8 mouse cellular contexts compared by ENCODE assay signal in genomic region chr13:23429771-23430380, GRCm38 (mm10). TPM values are rescaled to one million over a fixed set of nuclear protein-coding genes. Genes with fewer than 3 reads are reported as not detected.
DNase-seq lines count a peak whose midpoint lies in the region; ATAC-seq and TF ChIP-seq lines count a peak whose summit lies in the region.

No protein-coding gene starts in this region.

- H3K27ac ChIP-seq in forebrain, embryonic 11.5 days (ENCODE audit: low read depth, low read length): peak overlapping the region; percentile 90; the same call in 1 of the 2 replicates
- H3K27ac ChIP-seq in limb, embryonic 14.5 days (replicated peaks; ENCODE audit: low read depth, low read length): peak overlapping the region; percentile 95
- H3K27ac ChIP-seq in stomach, embryonic 15.5 days: peak overlapping the region; percentile 92

- H3K4me1 ChIP-seq in lung, adult 2 months (ENCODE audit: control insufficient read depth, insufficient read depth, low read length): peaks cover 5% of the 10 kb centered on the region; the same call in 1 of the 2 replicates
- H3K4me1 ChIP-seq in forebrain, embryonic 11.5 days (replicated peaks; ENCODE audit: control insufficient read depth, insufficient read depth, low read length): peaks cover 1% of the 10 kb centered on the region; the same call in 1 of the 2 replicates
- H3K4me1 ChIP-seq in limb, embryonic 14.5 days (ENCODE audit: control insufficient read depth, insufficient read depth, low read length): peaks cover 11% of the 10 kb centered on the region
- 0 out of 2 replicates have a peak, but pooled peaks cover 5% of the 10 kb centered on the region for H3K4me1 ChIP-seq in stomach, embryonic 15.5 days

- no peak for DNase-seq in lung, adult 2 months
- DNase-seq in lung, postnatal 14 days: no peak
- DNase-seq in forebrain, embryonic 11.5 days (ENCODE audit: low spot score): no peak
- DNase-seq in limb, embryonic 14.5 days (ENCODE audit: low spot score): no peak
- no peak for DNase-seq in layer of hippocampus, adult 9-11 months
- DNase-seq in cerebellum, adult 11 months: no peak
- DNase-seq in urinary bladder, postnatal 4 days (ENCODE audit: low spot score in 2 of 2): no peak

- 35% methylated on average over 10 of the region's 10 CpGs for WGBS in lung, adult 2 months
- 44% methylated on average over 10 of the region's 10 CpGs for WGBS in forebrain, embryonic 11.5 days
- WGBS in limb, embryonic 14.5 days: 33% methylated on average over 10 of the region's 10 CpGs
- 32% methylated on average over 10 of the region's 10 CpGs for WGBS in stomach, embryonic 15.5 days

- no peaks in the 10 kb centered on the region for H3K9me3 ChIP-seq in forebrain, embryonic 11.5 days (ENCODE audit: control insufficient read depth, low read length)
- no peaks in the 10 kb centered on the region for H3K9me3 ChIP-seq in limb, embryonic 14.5 days (ENCODE audit: control insufficient read depth, low read length)
- no peaks in the 10 kb centered on the region for H3K9me3 ChIP-seq in stomach, embryonic 15.5 days

- no peaks in the 10 kb centered on the region for H3K36me3 ChIP-seq in forebrain, embryonic 11.5 days (ENCODE audit: control insufficient read depth, insufficient read depth, low read length)
- no peaks in the 10 kb centered on the region for H3K36me3 ChIP-seq in limb, embryonic 14.5 days (ENCODE audit: control insufficient read depth, insufficient read depth, low read length)
- H3K36me3 ChIP-seq in stomach, embryonic 15.5 days: no peaks in the 10 kb centered on the region

- H3K27me3 ChIP-seq in forebrain, embryonic 11.5 days (ENCODE audit: control insufficient read depth, insufficient read depth, low read length): no peaks in the 10 kb centered on the region
- no peaks in the 10 kb centered on the region for H3K27me3 ChIP-seq in limb, embryonic 14.5 days (ENCODE audit: control insufficient read depth, insufficient read depth, low read length)
- no peaks in the 10 kb centered on the region for H3K27me3 ChIP-seq in stomach, embryonic 15.5 days (replicated peaks)

- no peak for TF ChIP-seq POLR2A in lung, adult 2 months (IDR thresholded peaks at IDR 0.05; ENCODE audit: borderline replicate concordance, extremely low read depth, low read depth, low read length)
- TF ChIP-seq POLR2A in limb, embryonic 14.5 days (IDR thresholded peaks at IDR 0.05; ENCODE audit: borderline replicate concordance, extremely low read depth, insufficient read depth, insufficient read length): no peak

- ATAC-seq in forebrain, embryonic 11.5 days (replicated peaks; ENCODE audit: low FRiP score): no peak
- no peak for ATAC-seq in limb, embryonic 14.5 days (ENCODE audit: low FRiP score, low read depth)
- no peak for ATAC-seq in stomach, embryonic 15.5 days (ENCODE audit: insufficient read depth, low FRiP score, low read depth)

- peak overlapping the region; percentile 54 for H3K4me2 ChIP-seq in forebrain, embryonic 11.5 days (ENCODE audit: low read depth, low read length, severe bottlenecking)
- H3K4me2 ChIP-seq in limb, embryonic 14.5 days (replicated peaks; ENCODE audit: low read depth, low read length, severe bottlenecking): peak overlapping the region; percentile 63
- peak overlapping the region; percentile 63 for H3K4me2 ChIP-seq in stomach, embryonic 15.5 days

- no peak for TF ChIP-seq CTCF in lung, adult 2 months (IDR thresholded peaks at IDR 0.05; ENCODE audit: insufficient read depth, low read length)

- peak overlapping the region; percentile 31 for H3K4me3 ChIP-seq in lung, adult 2 months (replicated peaks; ENCODE audit: extremely low read depth, low read depth, low read length)
- peak overlapping the region; percentile 52 for H3K4me3 ChIP-seq in forebrain, embryonic 11.5 days (ENCODE audit: low read depth, low read length)
- peak overlapping the region; percentile 54 for H3K4me3 ChIP-seq in limb, embryonic 14.5 days (replicated peaks; ENCODE audit: low read length)
- H3K4me3 ChIP-seq in stomach, embryonic 15.5 days (replicated peaks): peak overlapping the region; percentile 61

- H3K9ac ChIP-seq in forebrain, embryonic 11.5 days (ENCODE audit: low read length): peak overlapping the region; percentile 71
- peak overlapping the region; percentile 72 for H3K9ac ChIP-seq in limb, embryonic 14.5 days (ENCODE audit: low read depth, low read length, severe bottlenecking)
- peak overlapping the region; percentile 19; the same call in 1 of the 2 replicates for H3K9ac ChIP-seq in stomach, embryonic 15.5 days

RNA-seq across cellular contexts. Expression of gene Abt1, which starts 6.2 kb away (rescaled TPM):
- 2.7 and 3.3 TPM in 2 replicates for polyA plus RNA-seq in lung, adult 2 months (2012; rRNA removed)
- 13.0 and 13.5 TPM in 2 replicates for polyA plus RNA-seq in forebrain, embryonic 11.5 days (2014; fragmentation: Nextera tagmentation; extraction: Ambion mirVana)
- polyA plus RNA-seq in limb, embryonic 14.5 days (2012; rRNA removed): 6.9 and 9.9 TPM in 2 replicates
- 12.0 and 12.2 TPM in 2 replicates for polyA plus RNA-seq in limb, embryonic 14.5 days (2014; fragmentation: Nextera tagmentation; extraction: Ambion mirVana)
- polyA plus RNA-seq in stomach, embryonic 15.5 days (2015; fragmentation: Nextera tagmentation; extraction: Ambion mirVana): 10.7 and 11.9 TPM in 2 replicates

RNA-seq across cellular contexts. Expression of gene Btn1a1, which starts 35.8 kb away (rescaled TPM):
- not detected in 2 replicates for polyA plus RNA-seq in lung, adult 2 months (2012; rRNA removed)
- polyA plus RNA-seq in forebrain, embryonic 11.5 days (2014; fragmentation: Nextera tagmentation; extraction: Ambion mirVana): 0.17 and 0.19 TPM in 2 replicates
- 0.31 and 0.32 TPM in 2 replicates for polyA plus RNA-seq in limb, embryonic 14.5 days (2012; rRNA removed)
- not detected in 2 replicates for polyA plus RNA-seq in limb, embryonic 14.5 days (2014; fragmentation: Nextera tagmentation; extraction: Ambion mirVana)
- polyA plus RNA-seq in stomach, embryonic 15.5 days (2015; fragmentation: Nextera tagmentation; extraction: Ambion mirVana): 0.09 and 0.22 TPM in 2 replicates

RNA-seq across cellular contexts. Expression of gene Btn2a2, which starts 58.8 kb away (rescaled TPM):
- not detected in 2 replicates for polyA plus RNA-seq in lung, adult 2 months (2012; rRNA removed)
- polyA plus RNA-seq in forebrain, embryonic 11.5 days (2014; fragmentation: Nextera tagmentation; extraction: Ambion mirVana): 0.48 and 0.59 TPM in 2 replicates
- 0.62 and 0.79 TPM in 2 replicates for polyA plus RNA-seq in limb, embryonic 14.5 days (2012; rRNA removed)
- polyA plus RNA-seq in limb, embryonic 14.5 days (2014; fragmentation: Nextera tagmentation; extraction: Ambion mirVana): 0.89 and 1.2 TPM in 2 replicates
- polyA plus RNA-seq in stomach, embryonic 15.5 days (2015; fragmentation: Nextera tagmentation; extraction: Ambion mirVana): 0.08 and 0.15 TPM in 2 replicates

Comparison
In these comparisons a context has a peak if more than half of its experiments do, and no peak if none do; other contexts are left out.
1. H3K9ac ChIP-seq: peak in every context shown above with its lines; median percentile 72 in limb, embryonic 14.5 days; 71 in forebrain, embryonic 11.5 days; 19 in stomach, embryonic 15.5 days.